Mouse (Mus musculus) small intestine, adult 2 months (tissue): ENCODE results near the gene Pirb. TPM values are rescaled to one million over a fixed set of nuclear protein-coding genes. Genes with fewer than 3 reads are reported as not detected.
"Not testable (repeated sequence)": the region's sequence is repeated elsewhere in the genome, so short reads cannot be mapped to it uniquely, and the experiment has no call there.

Experiments
- H3K27ac ChIP-seq: fragments of 200-500 bp; 2 replicates; pipeline ENCODE4 v1.5.1; 2012; ENCODE audit warnings: low read depth, low read length, control low read depth, inconsistent platforms; ENCODE audit not compliant: insufficient read depth
- H3K27me3 ChIP-seq: fragments of 200-500 bp; 2 replicates; pipeline ENCODE4 v1.6.1; 2012; ENCODE audit warnings: mild to moderate bottlenecking, moderate library complexity, low read length, inconsistent platforms; ENCODE audit not compliant: control insufficient read depth, insufficient read depth
- H3K36me3 ChIP-seq: fragments of 200-500 bp; 2 replicates; pipeline ENCODE4 v1.6.1; 2012; ENCODE audit warnings: mild to moderate bottlenecking, low read length, control low read depth, inconsistent platforms; ENCODE audit not compliant: control insufficient read depth, insufficient read depth
- H3K4me1 ChIP-seq: fragments of 200-500 bp; 2 replicates; pipeline ENCODE4 v1.6.1; 2012; ENCODE audit warnings: low read length, inconsistent platforms, mixed read lengths; ENCODE audit not compliant: control insufficient read depth, insufficient read depth, insufficient read length
- H3K4me3 ChIP-seq: fragments of 200-500 bp; 2 replicates; pipeline ENCODE4 v1.5.1; 2012; ENCODE audit warnings: low read depth, mild to moderate bottlenecking, control low read depth, inconsistent platforms, low read length, moderate library complexity
- CTCF ChIP-seq: fragments of 200-500 bp; IDR thresholded peaks from 2 replicates; pipeline ENCODE4 v1.5.1; 2012; ENCODE audit warnings: low read depth, mild to moderate bottlenecking, control low read depth, inconsistent platforms, low read length, moderate library complexity, mixed read lengths; ENCODE audit not compliant: insufficient replicate concordance, insufficient read length; ENCODE audit errors: extremely low read depth
- POLR2A ChIP-seq: fragments of 200-500 bp; IDR thresholded peaks from 2 replicates; pipeline ENCODE4 v1.6.1; 2012; ENCODE audit warnings: low read depth, mild to moderate bottlenecking, control low read depth, inconsistent platforms, low read length, moderate library complexity
- WGBS: fragments of 180-500 bp; shearing (Covaris S2); methylation state at CpG from one replicate; pipeline ENCODE4 v1.1.7; 2018; 5-methylcytosine and 5-hydroxymethylcytosine counted together
- polyA plus RNA-seq: library from polyadenylated mRNA; depleted of rRNA; stranded (reverse); fragments of >200 nt; gene quantifications from 2 replicates; pipeline ENCODE4 v1.2.3, GENCODE M21; 2012

The Pirb gene
- polyA plus RNA-seq, 1 experiment: 4.7 TPM

- no peaks in the 10 kb centered on the region for H3K27me3 ChIP-seq
- peak overlapping the region; percentile 76 for H3K4me3 ChIP-seq
- WGBS: 20% methylated on average over 6 of the region's 6 CpGs
- TF ChIP-seq POLR2A (no peak), CTCF (no peak)
- H3K4me1 ChIP-seq: peaks cover 7% of the 10 kb centered on the region; the same call in 1 of the 2 replicates
- H3K36me3 ChIP-seq: peaks cover 28% of the 10 kb centered on the region
- H3K27ac ChIP-seq: peak overlapping the region; percentile 55; the same call in 1 of the 2 replicates
These were observed 16.9 kb downstream of the Pirb start for GRCm38 (mm10) chr7:3703148-3703878.

DNA sequence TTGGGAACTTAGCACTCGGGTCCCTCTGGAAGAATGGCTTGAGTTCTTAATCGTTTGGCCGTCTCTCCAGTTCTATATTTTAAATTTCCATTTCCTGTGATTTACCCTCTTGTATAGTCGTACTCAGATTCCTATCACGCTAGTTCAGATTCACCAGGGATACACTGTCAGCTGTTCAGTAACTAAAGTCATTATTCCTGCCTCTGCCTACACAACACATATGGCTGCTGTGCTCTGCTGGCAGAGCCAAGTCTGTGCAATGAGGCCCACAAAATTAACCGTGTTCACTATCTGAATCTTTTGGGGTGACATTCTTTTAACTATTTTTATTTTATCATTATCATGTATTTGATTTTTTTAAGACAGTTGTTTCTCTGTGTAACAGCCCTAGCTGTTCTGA, 21.7 kb downstream of the Pirb start:
- H3K4me1 ChIP-seq: no peaks in the 10 kb centered on the region; the same call in 1 of the 2 replicates
- WGBS: 94% methylated on average over 6 of the region's 6 CpGs
- TF ChIP-seq POLR2A (no peak), CTCF (no peak)
- no peak overlapping the region for H3K4me3 ChIP-seq
- no peak overlapping the region for H3K27ac ChIP-seq
- no peaks in the 10 kb centered on the region for H3K27me3 ChIP-seq
- peaks cover 2% of the 10 kb centered on the region; the same call in 1 of the 2 replicates for H3K36me3 ChIP-seq

- not testable (repeated sequence) for H3K36me3 ChIP-seq, H3K27ac ChIP-seq, H3K27me3 ChIP-seq, H3K4me1 ChIP-seq
- WGBS: 10% methylated on average over 9 of the region's 9 CpGs
- H3K4me3 ChIP-seq: peak overlapping the region; percentile 73
These were observed 25.3 kb downstream of the Pirb start for GRCm38 (mm10) chr7:3694949-3695305.

- H3K4me1 ChIP-seq: peaks cover 9% of the 10 kb centered on the region; the same call in 1 of the 2 replicates
- TF ChIP-seq POLR2A (no peak), CTCF (no peak)
- peaks cover 2% of the 10 kb centered on the region; the same call in 1 of the 2 replicates for H3K36me3 ChIP-seq
- WGBS: under 1% methylated on average over 52 of the region's 55 CpGs
- peak overlapping the region; percentile 73 for H3K4me3 ChIP-seq
- H3K27ac ChIP-seq: peak overlapping the region; percentile 91
- H3K27me3 ChIP-seq: no peaks in the 10 kb centered on the region
These were observed 25.9 kb downstream of the Pirb start for GRCm38 (mm10) chr7:3694076-3694948.

DNA sequence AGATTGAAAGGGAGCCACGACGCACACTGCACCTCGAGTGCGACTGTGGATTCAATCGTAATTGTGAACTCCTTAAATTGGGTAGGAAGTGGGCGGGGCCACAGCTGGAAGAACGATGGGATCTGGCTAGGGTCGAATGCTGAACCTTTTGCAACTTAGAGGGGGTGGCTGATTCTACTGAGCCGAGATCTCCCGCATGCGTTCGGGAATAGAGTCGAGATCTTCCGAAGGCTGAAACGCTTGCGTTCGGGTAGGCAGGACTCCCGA, 26.4 kb downstream of the Pirb start:
- under 1% methylated on average over 18 of the region's 18 CpGs for WGBS
- Histone ChIP-seq H3K4me1 (peaks cover 9% of the 10 kb centered on the region; the same call in 1 of the 2 replicates), H3K4me3 (peak overlapping the region; percentile 73), H3K27ac (peak overlapping the region; percentile 91), H3K36me3 (peaks cover under 1% of the 10 kb centered on the region; the same call in 1 of the 2 replicates), H3K27me3 (no peaks in the 10 kb centered on the region)
- TF ChIP-seq CTCF (no peak), POLR2A (peak; percentile 82)

- Histone ChIP-seq H3K27ac (peak within 1 kb of the TSS; percentile 91), H3K4me1 (peaks cover 9% of the 10 kb centered on the region; the same call in 1 of the 2 replicates), H3K4me3 (peak within 1 kb of the TSS; percentile 73), H3K27me3 (no peaks in the 10 kb centered on the region), H3K36me3 (peaks cover 2% of the 10 kb centered on the region)
- TF ChIP-seq POLR2A (0 out of 2 replicates have a peak, but pooled peaks have one; percentile 10), CTCF (0 out of 2 replicates have a peak, but pooled peaks have one; percentile 8)
- under 1% methylated on average over 55 of the region's 55 CpGs for WGBS
These were observed 27.0 kb downstream of the Pirb start, which contains the start of gene Mboat7 for GRCm38 (mm10) chr7:3692987-3693808. Gene Mboat7, minus strand, starts transcription at chr7:3693523.

- 1% methylated on average over 49 of the region's 49 CpGs for WGBS
- Histone ChIP-seq H3K27ac (peak within 1 kb of the TSS; percentile 91), H3K36me3 (peaks cover 3% of the 10 kb centered on the region), H3K4me3 (peak within 1 kb of the TSS; percentile 73), H3K27me3 (no peaks in the 10 kb centered on the region), H3K4me1 (peaks cover 9% of the 10 kb centered on the region; the same call in 1 of the 2 replicates)
- TF ChIP-seq CTCF: no peak
- TF ChIP-seq POLR2A: peak; percentile 41; the same call in 1 of the 2 replicates
These were observed 27.7 kb downstream of the Pirb start, which contains the start of gene Tsen34 for GRCm38 (mm10) chr7:3692382-3692986. Gene Tsen34, plus strand, starts transcription at chr7:3692863.
